ENCODE assay signal across 25 mouse cellular contexts in genomic region chr5:134288071-134288470, GRCm38 (mm10). TPM values are rescaled to one million over a fixed set of nuclear protein-coding genes. Genes with fewer than 3 reads are reported as not detected.
A peak's percentile ranks its signal among the peaks of the same experiment; 100 is the strongest.
DNase-seq lines count a peak whose midpoint lies in the region; ATAC-seq and TF ChIP-seq lines count a peak whose summit lies in the region.
"Had no signal": no experiment of that assay in that cellular context is flagged by ENCODE, and none has a peak within 500 bp of the region (broad histone marks: within the 10 kb centered on the region; RNA-seq: fewer than 3 reads in every experiment).

No protein-coding gene starts in this region.

- TF ChIP-seq POLR2A in liver, adult 2 months (IDR thresholded peaks at IDR 0.05; ENCODE audit: extremely low read depth, insufficient read depth, low read length), result no peak

- H3K36me3 ChIP-seq in kidney, embryonic 16.5 days (ENCODE audit: insufficient read depth, low read length), result peaks cover 91% of the 10 kb centered on the region
- H3K36me3 ChIP-seq in liver, adult 2 months (ENCODE audit: control insufficient read depth, insufficient read depth, low read length), result peaks cover 40% of the 10 kb centered on the region; the same call in 1 of the 2 replicates

- TF ChIP-seq CTCF in liver, adult 2 months (IDR thresholded peaks at IDR 0.05; ENCODE audit: low read depth, low read length), result no peak

- no peak overlapping the region for H3K4me3 ChIP-seq in kidney, embryonic 16.5 days (ENCODE audit: low read length)
- H3K4me3 ChIP-seq in liver, adult 2 months (ENCODE audit: insufficient read depth, low read depth, low read length), result no peak overlapping the region
- H3K4me3 ChIP-seq: embryonic facial prominence, embryonic 12.5 days; embryonic facial prominence, embryonic 15.5 days; gastrocnemius, adult 2 months; hindbrain, embryonic 12.5 days had no signal

- no peaks in the 10 kb centered on the region for H3K4me1 ChIP-seq in kidney, embryonic 16.5 days (ENCODE audit: insufficient read depth, low read length)
- peaks cover 5% of the 10 kb centered on the region; the same call in 1 of the 2 replicates for H3K4me1 ChIP-seq in liver, adult 2 months (ENCODE audit: control insufficient read depth, insufficient read depth, low read length)
- H3K4me1 ChIP-seq: embryonic facial prominence, embryonic 12.5 days; embryonic facial prominence, embryonic 15.5 days; hindbrain, embryonic 12.5 days had no signal

- peak; percentile 59 for DNase-seq in kidney, adult 11 months
- no peak for DNase-seq in kidney, adult 18-20 months
- DNase-seq in kidney, adult 9 months, result peak; percentile 89
- DNase-seq in liver, adult 2 months (ENCODE audit: extremely low read depth, low read depth, low spot score), result peak; percentile 83
- no peak for DNase-seq in liver
- peak; percentile 51 to 82 for DNase-seq in kidney, postnatal 36 days
- DNase-seq: adrenal gland, adult 2 months; adrenal gland, postnatal 14 days; B cell, adult 2 months; cerebellum, adult 11 months; cerebellum, adult 2 months; cerebellum, adult 9-11 months; cerebellum, postnatal 25 days; forebrain, postnatal 0 days; gastrocnemius, adult 2 months; gastrocnemius, postnatal 14 days; heart, adult 11 months had no signal

- no peak overlapping the region for H3K27ac ChIP-seq in kidney, embryonic 16.5 days (ENCODE audit: low read length)
- no peak overlapping the region for H3K27ac ChIP-seq in liver, adult 2 months (replicated peaks; ENCODE audit: insufficient read depth, low read depth, low read length)
- H3K27ac ChIP-seq: embryonic facial prominence, embryonic 12.5 days; embryonic facial prominence, embryonic 15.5 days; gastrocnemius, adult 2 months; hindbrain, embryonic 12.5 days had no signal

- no peak overlapping the region for H3K9ac ChIP-seq in kidney, embryonic 16.5 days (replicated peaks; ENCODE audit: low read length)
- H3K9ac ChIP-seq in liver, adult 2 months (ENCODE audit: low read depth, low read length), result no peak overlapping the region
- H3K9ac ChIP-seq: embryonic facial prominence, embryonic 12.5 days; embryonic facial prominence, embryonic 15.5 days; forebrain, postnatal 0 days; hindbrain, embryonic 12.5 days had no signal

- 91% methylated on average over 3 of the region's 3 CpGs for WGBS in kidney, embryonic 16.5 days
- WGBS in liver, adult 2 months, result 51% methylated on average over 3 of the region's 3 CpGs

- no peaks in the 10 kb centered on the region for H3K27me3 ChIP-seq in kidney, embryonic 16.5 days (ENCODE audit: insufficient read depth, low read length)
- H3K27me3 ChIP-seq in liver, adult 2 months (ENCODE audit: control insufficient read depth, insufficient read depth, low read length), result no peaks in the 10 kb centered on the region
- H3K27me3 ChIP-seq: CH12.LX; embryonic facial prominence, embryonic 12.5 days; embryonic facial prominence, embryonic 15.5 days; hindbrain, embryonic 12.5 days had no signal

- ATAC-seq in kidney, embryonic 16.5 days (ENCODE audit: low FRiP score, low TSS enrichment), result no peak
- ATAC-seq: forebrain, embryonic 14.5 days; forebrain, postnatal 0 days had no signal

- no peak overlapping the region for H3K4me2 ChIP-seq in kidney, embryonic 16.5 days (replicated peaks; ENCODE audit: low read depth, low read length)
- H3K4me2 ChIP-seq: embryonic facial prominence, embryonic 12.5 days; embryonic facial prominence, embryonic 15.5 days; heart, embryonic 11.5 days; hindbrain, embryonic 12.5 days had no signal

- H3K9me3 ChIP-seq in kidney, embryonic 16.5 days (ENCODE audit: low read length), result no peaks in the 10 kb centered on the region
- H3K9me3 ChIP-seq: embryonic facial prominence, embryonic 12.5 days; embryonic facial prominence, embryonic 15.5 days; G1E; hindbrain, embryonic 12.5 days had no signal

- no peaks in the 10 kb centered on the region; the same call in 1 of the 2 replicates for H3K79me2 ChIP-seq in liver, adult 2 months (ENCODE audit: control insufficient read depth, insufficient read depth, low read length)

RNA-seq across cellular contexts. Expression of gene Gtf2i, which starts 26.5 kb away (rescaled TPM):
- 179 and 192 TPM in 2 replicates for polyA plus RNA-seq in kidney, embryonic 16.5 days (2015; fragmentation: Nextera tagmentation; extraction: Ambion mirVana)
- total RNA-seq in liver, adult 2 months (2014; rRNA removed), result 54.2 and 58.3 TPM in 2 replicates
- 31.7 and 37.9 TPM in 2 replicates for polyA plus RNA-seq in liver, adult 2 months (2012; rRNA removed)

RNA-seq across cellular contexts. Expression of gene Ncf1, which starts 58.6 kb away (rescaled TPM):
- polyA plus RNA-seq in kidney, embryonic 16.5 days (2015; fragmentation: Nextera tagmentation; extraction: Ambion mirVana), result 2.5 and 4.2 TPM in 2 replicates
- 2.9 and 4.3 TPM in 2 replicates for total RNA-seq in liver, adult 2 months (2014; rRNA removed)
- 2.2 and 3.3 TPM in 2 replicates for polyA plus RNA-seq in liver, adult 2 months (2012; rRNA removed)

Comparison
In these comparisons a context has a peak if more than half of its experiments do, and no peak if none do; other contexts are left out.
1. DNase-seq: peak in kidney, adult 11 months (single experiment), kidney, adult 9 months (single experiment), liver, adult 2 months (single experiment) and kidney, postnatal 36 days (2 of 2); none in kidney, adult 18-20 months (single experiment) and liver (single experiment).